In the genomic region with DNA sequence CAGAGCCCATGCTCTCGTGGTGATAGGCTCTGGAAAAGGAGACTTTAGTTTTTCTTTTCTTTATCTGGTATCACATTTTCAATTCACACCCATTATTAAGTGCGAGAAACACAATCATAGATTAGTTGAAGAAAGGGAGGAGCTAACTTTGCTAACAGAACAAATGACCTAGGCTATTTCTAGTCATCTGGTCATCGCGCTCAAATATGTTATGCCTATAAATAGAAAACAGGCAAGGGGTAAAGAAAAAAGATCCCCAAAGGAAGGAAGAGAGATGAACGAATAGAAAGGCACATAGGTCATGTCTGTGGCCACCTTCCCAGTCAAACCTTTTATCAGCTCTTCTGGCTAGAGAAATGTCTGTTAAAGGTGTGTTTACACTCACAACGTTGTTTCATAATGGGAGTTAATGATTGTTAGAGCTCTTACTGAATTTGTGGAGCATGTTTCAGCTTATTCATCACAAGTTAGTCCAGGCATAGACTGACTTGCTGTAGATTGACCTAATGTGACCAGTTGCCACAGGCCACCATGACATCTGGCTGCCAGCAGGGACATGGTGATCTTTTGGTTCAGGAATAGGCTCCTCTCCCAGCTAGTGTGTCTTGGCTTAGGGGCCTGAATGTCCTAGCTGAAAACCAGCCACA, we compare ENCODE assay signal across 12 mouse cellular contexts.
DNase-seq lines count a peak whose midpoint lies in the region; ATAC-seq and TF ChIP-seq lines count a peak whose summit lies in the region.
"Had no signal": no experiment of that assay in that cellular context is flagged by ENCODE, and none has a peak within 500 bp of the region (broad histone marks: within the 10 kb centered on the region; RNA-seq: fewer than 3 reads in every experiment).

No protein-coding gene starts in this region.

- no peak for ATAC-seq in lung, embryonic 16.5 days (ENCODE audit: low read depth)
- ATAC-seq in liver, embryonic 14.5 days (ENCODE audit: insufficient read depth): peak; percentile 65
- ATAC-seq in megakaryocyte, adult 5-6 weeks (ENCODE audit: poor library complexity, severe bottlenecking): no peak

- H3K4me1 ChIP-seq in lung, embryonic 16.5 days (replicated peaks; ENCODE audit: control insufficient read depth, insufficient read depth, low read length): peaks cover 32% of the 10 kb centered on the region
- peaks cover 0 to 20% of the 10 kb centered on the region in 2 experiments; a peak in 2 of 4 replicates for H3K4me1 ChIP-seq in liver, embryonic 14.5 days (replicated peaks; ENCODE audit: control insufficient read depth in 2 of 2, insufficient read depth in 2 of 2, low read length in 1 of 2)

- no peaks in the 10 kb centered on the region for H3K9me3 ChIP-seq in lung, embryonic 16.5 days (ENCODE audit: control insufficient read depth, low read length)
- no peaks in the 10 kb centered on the region for H3K9me3 ChIP-seq in liver, embryonic 14.5 days (ENCODE audit: control insufficient read depth, low read length)
- H3K9me3 ChIP-seq: neural tube, embryonic 15.5 days had no signal

- peak overlapping the region; percentile 51; the same call in 1 of the 2 replicates for H3K27ac ChIP-seq in lung, embryonic 16.5 days (ENCODE audit: low read length)
- no peak overlapping the region for H3K27ac ChIP-seq in liver, embryonic 14.5 days
- H3K27ac ChIP-seq: neural tube, embryonic 15.5 days had no signal

- no peak overlapping the region for H3K4me3 ChIP-seq in lung, embryonic 16.5 days (ENCODE audit: low read length)
- H3K4me3 ChIP-seq in liver, embryonic 14.5 days (ENCODE audit: insufficient read depth in 1 of 2, low read depth in 2 of 2, low read length in 2 of 2): no peak overlapping the region
- H3K4me3 ChIP-seq: neural tube, embryonic 15.5 days had no signal

- intact Hi-C loops in heart, postnatal 25 days (cut with DNase I): loop anchor here (5.0 kb wide), 1 partner anchor 109 kb away; no protein-coding TSS in a partner anchor

- no peak for TF ChIP-seq EP300 in liver, embryonic 14.5 days (IDR thresholded peaks at IDR 0.05; ENCODE audit: low read depth)

- H3K4me2 ChIP-seq in lung, embryonic 16.5 days (ENCODE audit: low read depth, low read length): no peak overlapping the region
- H3K4me2 ChIP-seq in liver, embryonic 14.5 days (ENCODE audit: low read depth): no peak overlapping the region
- H3K4me2 ChIP-seq: neural tube, embryonic 15.5 days had no signal

- H3K9ac ChIP-seq in lung, embryonic 16.5 days (ENCODE audit: low read length): no peak overlapping the region
- H3K9ac ChIP-seq in liver, embryonic 14.5 days (replicated peaks): no peak overlapping the region
- H3K9ac ChIP-seq: neural tube, embryonic 15.5 days had no signal

- WGBS in lung, embryonic 16.5 days: 35% methylated on average over 6 of the region's 6 CpGs
- 45% methylated on average over 6 of the region's 6 CpGs for WGBS in liver, embryonic 14.5 days (ENCODE audit: insufficient replicate concordance)

- H3K36me3 ChIP-seq in lung, embryonic 16.5 days (ENCODE audit: control insufficient read depth, insufficient read depth, low read length): no peaks in the 10 kb centered on the region
- H3K36me3 ChIP-seq in liver, embryonic 14.5 days (replicated peaks; ENCODE audit: control insufficient read depth, insufficient read depth, low read depth): no peaks in the 10 kb centered on the region
- H3K36me3 ChIP-seq: neural tube, embryonic 15.5 days had no signal

- no peaks in the 10 kb centered on the region for H3K27me3 ChIP-seq in lung, embryonic 16.5 days (ENCODE audit: control insufficient read depth, insufficient read depth, low read depth, low read length)
- no peaks in the 10 kb centered on the region for H3K27me3 ChIP-seq in liver, embryonic 14.5 days (ENCODE audit: control insufficient read depth, insufficient read depth, low read length)
- H3K27me3 ChIP-seq: neural tube, embryonic 15.5 days had no signal

- DNase-seq in heart, adult 18-20 months: peak; percentile 53 to 62
- DNase-seq in heart, postnatal 25 days (ENCODE audit: low spot score): no peak
- no peak for DNase-seq in lung, postnatal 36 days
- peak; percentile 9 to 38 (median 24) for DNase-seq in liver, embryonic 14.5 days (ENCODE audit: low read depth in 3 of 3, low spot score in 3 of 3)
- DNase-seq in urinary bladder, postnatal 14 days (ENCODE audit: low spot score): no peak
- DNase-seq in frontal cortex, postnatal 36 days (ENCODE audit: low spot score in 2 of 2): no peak
- DNase-seq: cerebellum, postnatal 25 days; right cerebral cortex, postnatal 14 days; thymus, adult 18-20 months had no signal

- TF ChIP-seq CTCF in liver, embryonic 14.5 days (IDR thresholded peaks at IDR 0.05; ENCODE audit: low read depth): no peak

Comparison
In these comparisons a context has a peak if more than half of its experiments do, and no peak if none do; other contexts are left out.
1. DNase-seq: peak in heart, adult 18-20 months (2 of 2) and liver, embryonic 14.5 days (3 of 3); none in heart, postnatal 25 days (single experiment), lung, postnatal 36 days (single experiment), urinary bladder, postnatal 14 days (single experiment) and frontal cortex, postnatal 36 days (0 of 2).